Mouse (Mus musculus) intestine, embryonic 16.5 days (tissue): ENCODE measurements around the gene Pld3. TPM values are rescaled to one million over a fixed set of nuclear protein-coding genes. Genes with fewer than 3 reads are reported as not detected.

ENCODE experiments used
- ATAC-seq: fragments of 200-750 bp; cut with Nextera tagmentation; 2 replicates; pipeline ENCODE4 v1.8.0; 2017; ENCODE audit warnings: moderate TSS enrichment, moderate library complexity
- H3K27ac ChIP-seq: fragments of 300-500 bp; sonication (generic); 2 replicates; pipeline ENCODE4 v1.5.1; 2014; ENCODE audit warnings: mild to moderate bottlenecking, low read length
- H3K27me3 ChIP-seq: fragments of 300-500 bp; sonication (generic); replicated peaks from 2 replicates; pipeline ENCODE4 v1.6.1; 2014; ENCODE audit warnings: low read length, control low read depth, mixed read lengths; ENCODE audit not compliant: control insufficient read depth, insufficient read depth
- H3K36me3 ChIP-seq: fragments of 300-500 bp; sonication (generic); 2 replicates; pipeline ENCODE4 v1.6.1; 2014; ENCODE audit warnings: low read length, control low read depth; ENCODE audit not compliant: control insufficient read depth, insufficient read depth
- H3K4me1 ChIP-seq: fragments of 300-500 bp; sonication (generic); 2 replicates; pipeline ENCODE4 v1.6.1; 2014; ENCODE audit warnings: low read length, control low read depth, mixed read lengths; ENCODE audit not compliant: control insufficient read depth, insufficient read depth
- H3K4me2 ChIP-seq: fragments of 300-500 bp; sonication (generic); 2 replicates; pipeline ENCODE4 v1.6.1; 2014; ENCODE audit warnings: low read depth, low read length, control low read depth
- H3K4me3 ChIP-seq: fragments of 300-500 bp; sonication (generic); 2 replicates; pipeline ENCODE4 v1.5.1; 2014; ENCODE audit warnings: mild to moderate bottlenecking, low read length
- H3K9ac ChIP-seq: fragments of 300-500 bp; sonication (generic); 2 replicates; pipeline ENCODE4 v1.6.1; 2014; ENCODE audit warnings: low read depth, low read length
- H3K9me3 ChIP-seq: fragments of 300-500 bp; sonication (generic); 2 replicates; pipeline ENCODE4 v1.6.1; 2016; ENCODE audit warnings: low read length, control low read depth; ENCODE audit not compliant: control insufficient read depth
- WGBS: fragments of 180-500 bp; shearing (Covaris S2); extraction: QIAGEN DNeasy Blood & Tissue Kit; methylation state at CpG from one replicate; pipeline ENCODE4 v1.1.7; 2014; 5-methylcytosine and 5-hydroxymethylcytosine counted together
- polyA plus RNA-seq: library from polyadenylated mRNA; unstranded; fragments of >200 nt; fragmentation: Nextera tagmentation; extraction: Ambion mirVana; gene quantifications from 2 replicates; pipeline ENCODE4 v1.2.1, GENCODE M21; 2015

The Pld3 gene
- polyA plus RNA-seq, 1 experiment from 2014 or later, result 65.6 TPM

DNA sequence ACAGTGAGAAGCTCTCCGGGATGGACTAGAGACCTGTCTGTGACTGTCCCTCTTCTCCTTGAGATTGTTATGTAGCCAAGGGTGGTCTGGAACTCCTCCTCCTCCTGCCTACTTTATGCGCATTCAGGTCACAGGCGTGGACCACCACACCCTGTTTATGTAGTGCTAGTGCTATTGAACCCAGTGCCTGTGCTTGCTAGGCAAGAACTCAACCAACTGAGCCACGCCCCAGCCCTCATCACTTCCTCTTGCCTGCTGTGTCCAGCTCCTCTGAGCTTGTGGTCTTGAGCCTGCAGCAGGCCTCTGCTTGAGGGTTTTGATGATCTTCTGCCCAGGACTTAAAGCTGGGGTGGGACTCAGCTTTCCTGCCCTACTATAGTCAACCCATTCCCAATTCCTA lies 19.1 kb upstream of the Pld3 start:
- Histone ChIP-seq H3K27me3 (no peaks in the 10 kb centered on the region), H3K36me3 (peaks cover 17% of the 10 kb centered on the region), H3K4me2 (no peak overlapping the region), H3K4me1 (no peaks in the 10 kb centered on the region), H3K27ac (no peak overlapping the region), H3K9me3 (no peaks in the 10 kb centered on the region), H3K4me3 (no peak overlapping the region), H3K9ac (no peak overlapping the region)
- ATAC-seq, result no peak
- 78% methylated on average over 4 of the region's 4 CpGs for WGBS

DNA sequence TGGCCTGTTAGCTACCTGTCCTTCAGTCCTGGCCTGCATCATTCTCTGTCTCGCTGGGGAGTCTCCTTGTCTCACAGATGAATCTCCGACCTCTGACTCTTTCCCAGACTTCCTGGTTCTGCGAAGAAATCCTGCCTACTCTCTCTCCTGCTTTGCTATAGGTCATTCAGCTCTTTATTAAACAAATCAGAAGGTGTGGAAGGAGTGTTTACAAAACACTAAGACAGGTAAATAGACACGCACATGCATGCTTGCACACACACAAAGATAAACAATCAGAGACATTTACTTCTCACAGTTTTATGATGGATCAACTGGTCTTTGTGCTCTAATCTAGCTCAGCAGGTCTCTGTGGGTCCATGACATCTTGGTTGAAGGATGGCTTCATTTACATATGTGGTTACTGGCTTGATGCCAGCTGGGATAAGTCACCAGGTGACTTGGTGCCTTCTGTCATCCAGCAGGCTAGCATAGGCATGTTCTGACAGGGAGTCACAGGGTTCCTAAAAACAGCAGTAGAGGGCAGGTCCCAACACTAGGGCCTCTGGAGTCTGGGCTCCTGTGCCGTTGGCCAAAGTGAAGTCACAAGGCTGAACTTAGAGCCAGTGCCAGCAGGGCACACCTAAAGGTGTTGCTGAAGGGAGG lies 16.7 kb upstream of the Pld3 start:
- no peaks in the 10 kb centered on the region for H3K9me3 ChIP-seq
- no peak overlapping the region for H3K4me3 ChIP-seq
- H3K27me3 ChIP-seq, result no peaks in the 10 kb centered on the region
- H3K36me3 ChIP-seq, result peaks cover 19% of the 10 kb centered on the region
- no peak overlapping the region for H3K9ac ChIP-seq
- ATAC-seq, result no peak
- H3K4me2 ChIP-seq, result no peak overlapping the region
- WGBS, result 82% methylated on average over 5 of the region's 5 CpGs
- H3K27ac ChIP-seq, result no peak overlapping the region
- H3K4me1 ChIP-seq, result no peaks in the 10 kb centered on the region

DNA sequence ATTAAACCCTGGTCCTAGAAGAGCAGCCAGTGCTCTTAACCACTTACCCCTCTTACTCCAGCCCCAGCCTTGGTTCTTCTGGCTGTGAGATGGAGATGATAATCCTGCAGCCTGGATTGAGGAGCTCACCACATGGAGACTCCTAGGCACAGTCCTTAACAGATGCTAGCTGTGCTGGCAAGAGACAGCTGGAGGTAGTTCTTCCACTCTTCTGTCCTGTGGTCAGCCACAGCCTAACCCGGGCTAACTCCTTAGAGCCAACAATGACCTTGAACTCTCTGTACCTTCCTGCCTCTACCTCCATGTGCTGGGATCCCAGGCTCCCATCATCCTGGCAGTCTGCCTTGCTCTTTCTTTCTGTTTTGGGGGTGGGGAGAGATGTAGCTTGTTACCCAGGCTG lies 8.0 kb upstream of the Pld3 start:
- WGBS, result 76% methylated on average over 1 of the region's 1 CpGs
- H3K9me3 ChIP-seq, result no peaks in the 10 kb centered on the region

DNA sequence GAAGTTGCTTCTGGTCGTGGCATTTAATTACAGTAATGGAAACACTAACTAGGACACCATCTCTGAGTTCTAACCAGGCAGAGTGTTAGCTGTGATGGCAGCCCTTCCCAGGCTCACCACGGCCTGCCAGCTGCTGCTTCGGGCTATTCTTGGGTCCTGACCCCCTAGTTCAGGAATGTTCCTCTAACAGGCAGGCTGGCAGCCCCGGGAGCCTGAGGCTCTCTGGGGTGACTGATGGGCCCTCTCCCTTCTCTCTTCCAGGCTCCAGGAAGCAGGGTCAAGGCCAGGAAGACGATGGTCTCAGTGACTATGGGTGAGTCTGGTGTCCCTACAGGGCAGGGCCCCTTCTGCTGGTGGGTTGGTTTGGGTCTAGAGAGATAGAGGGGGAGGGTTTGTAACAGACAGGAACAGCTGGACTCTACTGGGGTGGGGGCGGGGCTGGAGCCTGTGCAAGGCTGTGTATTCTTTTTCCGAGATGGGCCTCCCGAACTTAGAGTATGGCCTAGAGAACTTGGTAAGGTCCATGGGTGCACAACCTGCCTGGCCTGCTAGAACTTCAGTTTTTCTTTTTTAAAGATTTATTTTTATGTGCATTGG lies 7.4 kb upstream of the Pld3 start:
- Histone ChIP-seq H3K9ac (0 out of 2 replicates have a peak overlapping the region, but pooled peaks have one; percentile 11), H3K9me3 (no peaks in the 10 kb centered on the region), H3K4me2 (no peak overlapping the region), H3K36me3 (peaks cover 8% of the 10 kb centered on the region), H3K27me3 (no peaks in the 10 kb centered on the region), H3K4me1 (0 out of 2 replicates have a peak, but pooled peaks cover 3% of the 10 kb centered on the region), H3K27ac (no peak overlapping the region), H3K4me3 (no peak overlapping the region)
- ATAC-seq, result no peak
- WGBS, result 53% methylated on average over 8 of the region's 8 CpGs

More for the DNA sequence above, 8.0 kb upstream of the Pld3 start:
- Histone ChIP-seq H3K36me3 (peaks cover 8% of the 10 kb centered on the region), H3K4me1 (0 out of 2 replicates have a peak, but pooled peaks cover 3% of the 10 kb centered on the region), H3K27ac (no peak overlapping the region), H3K4me2 (no peak overlapping the region), H3K4me3 (no peak overlapping the region), H3K9ac (no peak overlapping the region), H3K27me3 (no peaks in the 10 kb centered on the region)
- no peak for ATAC-seq

DNA sequence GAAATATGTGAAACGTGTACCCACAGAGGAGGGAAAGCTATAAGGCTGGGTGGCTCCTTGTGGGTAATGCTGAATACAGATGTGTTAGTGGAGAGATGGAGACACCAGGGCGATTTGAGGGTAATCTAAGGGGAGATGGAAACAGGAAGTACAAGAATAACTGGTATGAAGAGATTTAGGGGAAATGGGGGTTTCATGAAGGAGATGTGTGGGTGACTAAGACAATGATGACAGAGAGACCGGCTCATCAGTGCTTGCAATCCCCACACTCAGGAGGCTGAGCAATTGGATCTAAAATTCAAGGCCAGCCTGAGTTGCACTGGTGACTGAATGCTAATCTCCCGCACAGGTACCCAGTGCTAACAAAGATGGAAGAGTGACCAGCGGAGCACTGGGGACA lies 948 bp downstream of the Pld3 start:
- ATAC-seq, result no peak
- peaks cover 10% of the 10 kb centered on the region for H3K4me1 ChIP-seq
- H3K4me3 ChIP-seq, result peak overlapping the region; percentile 81
- no peaks in the 10 kb centered on the region for H3K27me3 ChIP-seq
- no peaks in the 10 kb centered on the region for H3K36me3 ChIP-seq
- H3K9ac ChIP-seq, result peak overlapping the region; percentile 83
- H3K4me2 ChIP-seq, result peak overlapping the region; percentile 75
- WGBS, result 37% methylated on average over 5 of the region's 5 CpGs
- no peak overlapping the region for H3K27ac ChIP-seq
- no peaks in the 10 kb centered on the region for H3K9me3 ChIP-seq

DNA sequence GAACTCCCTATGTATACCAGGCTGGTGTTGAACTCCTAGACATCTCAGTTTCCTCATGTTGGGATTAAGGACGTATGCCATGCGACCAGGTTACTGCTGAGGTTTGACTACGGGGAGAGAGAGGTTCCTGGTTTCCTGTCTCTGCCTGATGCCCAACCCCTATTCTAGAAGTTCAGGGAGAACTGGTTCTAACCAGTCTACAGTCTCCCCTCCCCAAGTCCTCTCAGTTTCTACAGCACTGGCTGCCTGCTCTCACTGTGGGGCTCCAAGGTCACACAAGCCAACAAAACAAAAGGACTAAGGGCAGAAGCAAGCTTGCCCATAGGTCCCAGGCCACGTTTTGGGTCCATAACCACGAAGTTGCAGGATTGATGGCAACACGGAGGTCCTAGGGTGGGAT lies 3.4 kb downstream of the Pld3 start:
- H3K36me3 ChIP-seq, result no peaks in the 10 kb centered on the region
- H3K27ac ChIP-seq, result no peak overlapping the region
- 74% methylated on average over 6 of the region's 6 CpGs for WGBS
- no peaks in the 10 kb centered on the region for H3K9me3 ChIP-seq
- no peak overlapping the region for H3K9ac ChIP-seq
- no peak for ATAC-seq
- no peaks in the 10 kb centered on the region for H3K27me3 ChIP-seq
- peaks cover 10% of the 10 kb centered on the region for H3K4me1 ChIP-seq
- H3K4me2 ChIP-seq, result no peak overlapping the region
- no peak overlapping the region for H3K4me3 ChIP-seq

DNA sequence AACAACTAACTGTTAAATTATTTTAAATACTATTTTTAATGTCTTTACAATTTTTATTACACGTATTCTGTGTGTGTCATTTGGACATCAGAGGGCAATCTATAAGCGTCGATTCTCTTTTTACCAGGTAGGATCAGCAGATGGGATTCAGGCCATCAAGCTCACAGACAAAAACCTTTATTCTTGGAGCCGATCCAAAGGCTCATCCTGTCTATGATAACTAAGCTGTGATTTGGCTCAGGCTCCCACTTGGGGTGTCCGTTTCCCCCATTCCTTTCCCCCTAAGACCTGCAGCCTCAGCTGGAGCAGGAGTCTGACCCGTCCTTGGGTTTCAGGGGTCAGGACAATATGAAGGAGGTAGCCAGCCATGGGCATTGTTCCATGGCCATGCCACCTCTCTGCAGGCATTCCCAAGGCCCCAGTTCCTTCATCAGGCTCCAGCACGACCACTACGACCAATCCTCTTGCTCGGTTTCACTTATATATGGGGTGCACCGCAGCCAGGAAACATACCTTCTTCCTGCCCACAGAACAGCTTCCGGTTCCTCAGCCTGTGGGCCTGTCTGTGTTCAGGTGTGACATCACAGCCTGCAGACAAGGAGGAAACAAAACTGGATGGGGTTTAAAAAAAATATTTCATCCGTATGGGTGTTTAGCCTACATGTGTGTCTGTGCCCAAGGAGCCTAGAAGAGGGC lies 8.2 kb downstream of the Pld3 start:
- no peak overlapping the region for H3K9ac ChIP-seq
- H3K9me3 ChIP-seq, result no peaks in the 10 kb centered on the region
- no peak overlapping the region for H3K4me2 ChIP-seq
- H3K36me3 ChIP-seq, result no peaks in the 10 kb centered on the region; the same call in 1 of the 2 replicates
- H3K27ac ChIP-seq, result no peak overlapping the region
- no peak overlapping the region for H3K4me3 ChIP-seq
- WGBS, result 82% methylated on average over 12 of the region's 12 CpGs
- no peak for ATAC-seq
- H3K4me1 ChIP-seq, result peaks cover 10% of the 10 kb centered on the region; the same call in 1 of the 2 replicates
- no peaks in the 10 kb centered on the region for H3K27me3 ChIP-seq

DNA sequence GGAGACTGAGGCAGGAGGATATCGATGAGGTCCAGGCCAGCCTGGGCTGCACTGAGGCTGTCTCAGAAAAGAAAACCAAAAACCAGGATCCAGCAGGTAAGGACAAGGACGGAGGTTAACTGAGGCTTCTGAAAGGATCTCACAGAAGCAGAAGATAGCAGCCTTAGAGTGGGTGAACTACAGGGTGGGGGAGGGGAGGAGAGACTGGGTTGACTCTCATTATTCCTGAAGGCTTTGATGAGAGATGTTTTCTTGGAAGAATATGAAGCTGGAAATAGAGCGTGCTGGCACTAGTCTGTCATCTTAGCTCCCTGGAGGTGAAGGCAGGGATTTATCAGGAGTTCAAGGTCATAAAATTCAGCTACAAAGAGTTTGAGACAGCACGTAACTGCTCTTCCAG lies 9.2 kb downstream of the Pld3 start:
- Histone ChIP-seq H3K27me3 (no peaks in the 10 kb centered on the region), H3K27ac (no peak overlapping the region), H3K36me3 (no peaks in the 10 kb centered on the region; the same call in 1 of the 2 replicates), H3K4me3 (no peak overlapping the region), H3K9me3 (no peaks in the 10 kb centered on the region), H3K4me2 (no peak overlapping the region), H3K4me1 (peaks cover 10% of the 10 kb centered on the region; the same call in 1 of the 2 replicates), H3K9ac (no peak overlapping the region)
- ATAC-seq, result no peak
- WGBS, result 79% methylated on average over 4 of the region's 4 CpGs

DNA sequence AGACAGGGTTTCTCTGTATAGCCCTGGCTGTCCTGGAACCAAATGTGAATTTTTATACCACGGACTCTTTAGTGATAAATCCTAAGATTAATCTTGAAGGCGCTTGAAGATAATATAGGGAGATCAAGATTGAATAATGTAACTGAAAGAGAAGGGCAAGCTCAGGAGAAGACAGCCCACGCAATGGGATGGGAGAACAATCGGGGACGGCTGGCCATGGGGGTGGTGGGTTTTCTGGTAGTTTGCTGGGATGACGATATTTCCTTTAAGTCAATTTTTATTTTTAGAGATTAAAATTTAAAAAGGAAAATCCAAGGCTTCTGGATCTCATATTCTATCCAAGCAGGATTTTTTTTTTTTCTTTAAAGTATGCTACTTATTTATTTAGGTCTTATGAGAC lies 10.0 kb downstream of the Pld3 start:
- Histone ChIP-seq H3K4me2 (peak overlapping the region; percentile 86), H3K9ac (peak overlapping the region; percentile 70), H3K27me3 (no peaks in the 10 kb centered on the region), H3K9me3 (no peaks in the 10 kb centered on the region), H3K4me1 (peaks cover 10% of the 10 kb centered on the region; the same call in 1 of the 2 replicates), H3K4me3 (peak overlapping the region; percentile 57), H3K36me3 (no peaks in the 10 kb centered on the region; the same call in 1 of the 2 replicates), H3K27ac (no peak overlapping the region)
- WGBS, result 32% methylated on average over 6 of the region's 6 CpGs
- no peak; the same call in 1 of the 2 replicates for ATAC-seq
